Mouse (Mus musculus): ENCODE data around the gene A230050P20Rik.

The A230050P20Rik gene

GRCm38 (mm10) chr9:20894629-20895028, 26.2 kb downstream of the A230050P20Rik start:
- no peak for DNase-seq (ENCODE audit: low read depth, low spot score)

- DNase-seq (ENCODE audit: low read depth, low spot score): no peak
These were observed 26.9 kb downstream of the A230050P20Rik start for GRCm38 (mm10) chr9:20895382-20895781.

- DNase-seq (ENCODE audit: low read depth, low spot score): no peak
These were observed 29.5 kb downstream of the A230050P20Rik start for GRCm38 (mm10) chr9:20897736-20898510.

- DNase-seq (ENCODE audit: low read depth, low spot score): peak; percentile 93
These were observed 30.1 kb downstream of the A230050P20Rik start, which contains the start of gene Eif3g for GRCm38 (mm10) chr9:20898511-20899073. Gene Eif3g, minus strand, starts transcription at chr9:20898623.

DNA sequence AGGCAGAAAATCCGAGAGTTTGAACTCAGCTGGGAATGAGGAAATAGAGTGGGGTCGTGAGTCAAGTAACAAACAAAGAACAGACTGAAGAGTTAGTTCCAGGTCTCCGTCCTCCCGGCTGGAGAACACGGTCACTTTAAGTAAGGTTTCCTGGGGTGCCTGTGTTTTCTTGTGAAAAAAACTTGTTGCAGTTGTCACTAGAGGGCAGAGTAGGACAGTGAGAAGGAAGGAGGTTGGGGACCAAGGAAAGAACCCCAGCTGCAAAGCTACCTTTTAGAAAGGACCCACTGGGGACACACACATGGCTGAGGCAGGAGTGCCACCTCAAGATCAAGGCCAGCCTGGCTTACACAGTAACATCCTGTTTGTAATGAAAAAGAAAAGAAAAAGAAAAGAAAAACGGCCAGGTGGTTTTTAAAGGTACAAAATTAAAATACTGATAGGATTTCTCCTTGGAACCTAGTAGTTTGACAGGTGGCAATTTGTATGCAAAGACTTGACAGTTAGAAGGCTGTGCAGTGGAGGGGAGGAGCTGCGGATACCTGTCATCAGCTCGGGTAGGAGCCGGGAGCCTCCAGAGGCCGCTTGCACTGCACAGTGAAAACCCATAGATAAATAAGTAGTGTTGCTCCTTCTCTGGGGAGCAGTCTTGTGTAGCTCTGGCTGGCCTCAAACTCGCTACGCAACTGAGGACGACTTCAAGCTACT, 33.2 kb downstream of the A230050P20Rik start:
- peak; percentile 52 for DNase-seq (ENCODE audit: low read depth, low spot score)

DNA sequence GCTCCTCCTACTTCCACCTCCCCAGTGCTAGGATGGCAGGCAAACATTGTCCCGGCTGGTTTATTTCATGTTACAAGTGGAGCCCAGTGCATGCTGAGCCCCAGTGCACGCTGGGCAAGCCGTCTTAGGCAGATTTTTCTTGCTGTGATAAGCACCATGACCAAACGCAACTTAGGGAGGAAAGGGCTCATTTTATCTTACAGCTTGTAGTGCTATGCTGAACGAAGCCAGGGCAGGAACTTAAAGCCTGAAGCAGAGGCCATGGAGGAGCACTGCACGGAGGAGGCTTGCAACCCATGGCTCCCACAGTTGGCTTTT, 33.7 kb downstream of the A230050P20Rik start:
- DNase-seq (ENCODE audit: low read depth, low spot score): no peak

- no peak for DNase-seq (ENCODE audit: low read depth, low spot score)
These were observed 41.5 kb downstream of the A230050P20Rik start for GRCm38 (mm10) chr9:20909948-20910347.

DNA sequence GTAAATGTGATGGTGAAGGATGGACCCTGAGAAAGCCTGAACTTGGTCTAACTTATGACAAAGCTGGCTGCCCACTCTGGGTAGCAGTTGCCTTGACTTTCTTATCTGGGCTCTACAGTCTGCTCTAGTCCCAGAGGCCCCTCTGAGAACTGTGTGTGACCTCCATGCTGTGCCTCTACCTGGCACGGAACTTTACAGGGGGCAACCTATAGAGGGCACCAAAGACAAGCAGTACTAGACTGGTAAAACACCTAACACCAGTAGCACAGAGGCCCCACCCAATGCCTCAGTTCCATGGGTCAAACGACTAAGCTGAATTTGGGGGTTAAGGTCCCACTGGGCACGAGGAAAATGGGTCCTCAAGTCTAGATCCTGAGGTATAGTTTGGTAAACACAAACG, 47.7 kb downstream of the A230050P20Rik start:
- DNase-seq (ENCODE audit: low read depth, low spot score): peak; percentile 59

DNA sequence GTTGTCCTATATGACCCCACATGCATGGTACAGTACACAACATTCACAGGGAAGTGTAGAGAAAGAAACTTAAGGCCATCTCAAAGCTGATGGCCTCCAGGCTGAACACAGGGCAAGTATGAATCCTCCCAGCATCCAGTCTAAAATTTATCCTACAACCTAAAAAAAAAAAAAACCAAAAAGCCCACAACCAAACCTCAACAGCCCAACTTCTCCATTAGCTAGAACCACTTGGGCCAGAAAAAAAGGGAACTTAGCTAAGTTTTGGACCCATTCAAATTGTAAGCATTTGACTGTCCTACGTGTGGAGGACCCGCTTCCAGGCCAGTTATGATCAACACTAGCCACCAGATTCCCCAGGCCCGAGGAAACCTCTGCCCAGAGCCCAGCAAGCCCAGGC, 54.8 kb downstream of the A230050P20Rik start:
- DNase-seq (ENCODE audit: low read depth, low spot score): no peak
